Mouse (Mus musculus): ENCODE results near the gene Clcnkb. TPM values are rescaled to one million over a fixed set of nuclear protein-coding genes. Genes with fewer than 3 reads are reported as not detected.

The Clcnkb gene
- total and polyA plus RNA-seq, 2 experiments from 2014 or later, result 0.65 to 0.87 TPM

- no peaks in the 10 kb centered on the region for H3K9me3 ChIP-seq (replicated peaks; ENCODE audit: control insufficient read depth, low read length)
- TF ChIP-seq EP300 (IDR thresholded peaks at IDR 0.05; ENCODE audit: low read depth) (no peak), CTCF (IDR thresholded peaks at IDR 0.05; ENCODE audit: low read depth) (no peak)
- H3K4me3 ChIP-seq (ENCODE audit: low read depth, low read length), result no peak overlapping the region
- 0 out of 2 replicates have a peak, but pooled peaks cover 9% of the 10 kb centered on the region for H3K4me1 ChIP-seq (ENCODE audit: control insufficient read depth, insufficient read depth)
- no peak overlapping the region for H3K9ac ChIP-seq (replicated peaks; ENCODE audit: low read depth, low read length)
- H3K4me2 ChIP-seq (ENCODE audit: low read depth, low read length), result no peak overlapping the region
- WGBS, result 61% methylated on average over 8 of the region's 8 CpGs
- peaks cover 49% of the 10 kb centered on the region for H3K27me3 ChIP-seq (ENCODE audit: control insufficient read depth, insufficient read depth, low read length)
- no peak overlapping the region for H3K27ac ChIP-seq (ENCODE audit: low read depth)
- DNase-seq (ENCODE audit: low spot score), result no peak
- H3K36me3 ChIP-seq (replicated peaks; ENCODE audit: control insufficient read depth, insufficient read depth, low read length), result no peaks in the 10 kb centered on the region
- ATAC-seq (ENCODE audit: insufficient read depth, low read depth), result no peak
These were observed 50.7 kb downstream of the Clcnkb start for GRCm38 (mm10) chr4:141365126-141365525.

- no peaks in the 10 kb centered on the region for H3K36me3 ChIP-seq (replicated peaks; ENCODE audit: control insufficient read depth, insufficient read depth, low read length)
- peaks cover 36% of the 10 kb centered on the region for H3K27me3 ChIP-seq (ENCODE audit: control insufficient read depth, insufficient read depth, low read length)
- no peak overlapping the region for H3K4me2 ChIP-seq (ENCODE audit: low read depth, low read length)
- H3K4me1 ChIP-seq (ENCODE audit: control insufficient read depth, insufficient read depth), result 0 out of 2 replicates have a peak, but pooled peaks cover 3% of the 10 kb centered on the region
- H3K9ac ChIP-seq (replicated peaks; ENCODE audit: low read depth, low read length), result no peak overlapping the region
- ATAC-seq (ENCODE audit: insufficient read depth, low read depth) (peak; percentile 28; the same call in 1 of the 2 replicates), DNase-seq (ENCODE audit: low spot score) (peak; percentile 77)
- H3K9me3 ChIP-seq (replicated peaks; ENCODE audit: control insufficient read depth, low read length), result no peaks in the 10 kb centered on the region
- no peak for TF ChIP-seq EP300 (IDR thresholded peaks at IDR 0.05; ENCODE audit: low read depth)
- TF ChIP-seq CTCF (IDR thresholded peaks at IDR 0.05; ENCODE audit: low read depth), result peak; percentile 91
- H3K4me3 ChIP-seq (ENCODE audit: low read depth, low read length), result no peak overlapping the region
- H3K27ac ChIP-seq (ENCODE audit: low read depth), result no peak overlapping the region
- 30% methylated on average over 11 of the region's 11 CpGs for WGBS
These were observed 52.8 kb downstream of the Clcnkb start for GRCm38 (mm10) chr4:141362937-141363548.

DNA sequence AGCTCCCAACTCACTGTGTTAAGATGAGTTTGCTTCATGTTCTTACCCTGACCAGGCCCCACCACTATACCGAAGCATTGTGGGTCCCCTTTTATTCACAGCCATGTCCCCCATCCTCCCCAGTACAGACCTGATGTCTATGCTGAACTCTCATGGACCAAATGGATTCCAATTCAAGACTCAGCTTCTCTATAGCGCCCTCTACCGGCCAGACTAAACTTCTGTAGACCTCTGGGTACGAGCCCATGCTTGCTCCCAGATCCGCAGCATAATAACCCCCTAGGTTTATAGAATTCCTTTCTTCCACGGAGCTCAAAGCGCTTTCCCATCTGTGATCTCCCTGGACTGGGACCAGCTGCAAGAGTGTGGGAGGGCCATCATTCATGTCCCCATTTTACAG is 55.0 kb downstream of the Clcnkb start:
- H3K4me3 ChIP-seq (ENCODE audit: low read depth, low read length), result no peak overlapping the region
- H3K9ac ChIP-seq (replicated peaks; ENCODE audit: low read depth, low read length), result no peak overlapping the region
- 40% methylated on average over 7 of the region's 7 CpGs for WGBS
- no peak overlapping the region for H3K27ac ChIP-seq (ENCODE audit: low read depth)
- H3K4me2 ChIP-seq (ENCODE audit: low read depth, low read length), result no peak overlapping the region
- peak; percentile 3; the same call in 1 of the 2 replicates for ATAC-seq (ENCODE audit: insufficient read depth, low read depth)
- no peak for TF ChIP-seq EP300 (IDR thresholded peaks at IDR 0.05; ENCODE audit: low read depth)
- TF ChIP-seq CTCF (IDR thresholded peaks at IDR 0.05; ENCODE audit: low read depth), result peak; percentile 33
- H3K27me3 ChIP-seq (ENCODE audit: control insufficient read depth, insufficient read depth, low read length), result peaks cover 22% of the 10 kb centered on the region
- no peaks in the 10 kb centered on the region for H3K4me1 ChIP-seq (ENCODE audit: control insufficient read depth, insufficient read depth)
- DNase-seq (ENCODE audit: low spot score), result no peak
- H3K9me3 ChIP-seq (replicated peaks; ENCODE audit: control insufficient read depth, low read length), result 0 out of 2 replicates have a peak, but pooled peaks cover 5% of the 10 kb centered on the region
- no peaks in the 10 kb centered on the region for H3K36me3 ChIP-seq (replicated peaks; ENCODE audit: control insufficient read depth, insufficient read depth, low read length)

- Histone ChIP-seq H3K27ac (ENCODE audit: low read depth) (no peak overlapping the region), H3K9me3 (replicated peaks; ENCODE audit: control insufficient read depth, low read length) (0 out of 2 replicates have a peak, but pooled peaks cover 5% of the 10 kb centered on the region), H3K4me2 (ENCODE audit: low read depth, low read length) (no peak overlapping the region), H3K9ac (replicated peaks; ENCODE audit: low read depth, low read length) (no peak overlapping the region), H3K36me3 (replicated peaks; ENCODE audit: control insufficient read depth, insufficient read depth, low read length) (no peaks in the 10 kb centered on the region), H3K4me1 (ENCODE audit: control insufficient read depth, insufficient read depth) (no peaks in the 10 kb centered on the region), H3K27me3 (ENCODE audit: control insufficient read depth, insufficient read depth, low read length) (0 out of 2 replicates have a peak, but pooled peaks cover 6% of the 10 kb centered on the region), H3K4me3 (ENCODE audit: low read depth, low read length) (no peak overlapping the region)
- no peak for TF ChIP-seq CTCF (IDR thresholded peaks at IDR 0.05; ENCODE audit: low read depth)
- TF ChIP-seq EP300 (IDR thresholded peaks at IDR 0.05; ENCODE audit: low read depth), result no peak
- ATAC-seq (ENCODE audit: insufficient read depth, low read depth) (no peak), DNase-seq (ENCODE audit: low spot score) (no peak)
- 78% methylated on average over 6 of the region's 6 CpGs for WGBS
These were observed 56.6 kb downstream of the Clcnkb start for GRCm38 (mm10) chr4:141359222-141359621.

DNA sequence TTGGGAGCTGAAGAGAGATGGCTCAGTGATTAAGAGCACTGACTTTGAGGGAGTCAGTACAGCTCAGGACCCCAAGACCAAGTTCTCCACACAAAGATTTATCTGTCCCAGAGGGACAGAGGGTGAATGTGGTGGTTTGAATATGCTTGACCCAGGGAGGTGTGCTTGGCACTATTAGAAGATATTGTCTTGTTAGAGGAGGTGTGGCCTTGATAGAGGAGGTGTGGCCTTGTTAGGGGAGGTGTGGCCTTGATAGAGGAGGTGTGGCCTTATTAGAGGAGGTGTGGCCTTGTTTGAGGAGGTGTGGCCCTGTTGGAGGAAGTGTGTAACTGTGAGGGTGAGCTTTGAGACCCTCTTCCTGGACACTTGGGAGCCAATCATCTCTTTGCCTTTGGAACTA is 58.0 kb downstream of the Clcnkb start:
- DNase-seq (ENCODE audit: low spot score) (no peak), ATAC-seq (ENCODE audit: insufficient read depth, low read depth) (no peak)
- H3K36me3 ChIP-seq (replicated peaks; ENCODE audit: control insufficient read depth, insufficient read depth, low read length), result no peaks in the 10 kb centered on the region
- H3K4me1 ChIP-seq (ENCODE audit: control insufficient read depth, insufficient read depth), result 0 out of 2 replicates have a peak, but pooled peaks cover 5% of the 10 kb centered on the region
- no peak overlapping the region for H3K27ac ChIP-seq (ENCODE audit: low read depth)
- no peak overlapping the region for H3K4me3 ChIP-seq (ENCODE audit: low read depth, low read length)
- no peak overlapping the region for H3K9ac ChIP-seq (replicated peaks; ENCODE audit: low read depth, low read length)
- TF ChIP-seq EP300 (IDR thresholded peaks at IDR 0.05; ENCODE audit: low read depth) (no peak), CTCF (IDR thresholded peaks at IDR 0.05; ENCODE audit: low read depth) (no peak)
- no peaks in the 10 kb centered on the region for H3K27me3 ChIP-seq (ENCODE audit: control insufficient read depth, insufficient read depth, low read length)
- no peak overlapping the region for H3K4me2 ChIP-seq (ENCODE audit: low read depth, low read length)
- 0 out of 2 replicates have a peak, but pooled peaks cover 5% of the 10 kb centered on the region for H3K9me3 ChIP-seq (replicated peaks; ENCODE audit: control insufficient read depth, low read length)

Other genes with a start within 250 kb of the Clcnkb start
- gene Rsg1, start 202.1 kb downstream of the Clcnkb start, total RNA-seq (2014; rRNA removed; ENCODE audit: low replicate concordance), result 13.2 TPM in 1 of 2 replicates, not detected in the other
- 1.3 and 1.6 TPM in 2 replicates for gene Rsg1, start 202.1 kb downstream of the Clcnkb start, polyA plus RNA-seq (2015; fragmentation: Nextera tagmentation; extraction: Ambion mirVana)
- gene Arhgef19, start 176.5 kb downstream of the Clcnkb start, total RNA-seq (2014; rRNA removed; ENCODE audit: low replicate concordance), result 0.66 and 2.5 TPM in 2 replicates
- 1.5 and 1.6 TPM in 2 replicates for gene Arhgef19, start 176.5 kb downstream of the Clcnkb start, polyA plus RNA-seq (2015; fragmentation: Nextera tagmentation; extraction: Ambion mirVana)
- gene Epha2, start 114.8 kb downstream of the Clcnkb start, total RNA-seq (2014; rRNA removed; ENCODE audit: low replicate concordance), result 10.1 and 11.7 TPM in 2 replicates
- gene Epha2, start 114.8 kb downstream of the Clcnkb start, polyA plus RNA-seq (2015; fragmentation: Nextera tagmentation; extraction: Ambion mirVana), result 1.4 TPM in 2 replicates
- 2.2 TPM in 1 of 2 replicates, not detected in the other for gene Fam131c, start 47.8 kb downstream of the Clcnkb start, total RNA-seq (2014; rRNA removed; ENCODE audit: low replicate concordance)
- gene Fam131c, start 47.8 kb downstream of the Clcnkb start, polyA plus RNA-seq (2015; fragmentation: Nextera tagmentation; extraction: Ambion mirVana), result 0.14 and 0.20 TPM in 2 replicates
- not detected in 2 replicates for gene Clcnka, start 17.3 kb downstream of the Clcnkb start, total RNA-seq (2014; rRNA removed; ENCODE audit: low replicate concordance)
- gene Clcnka, start 17.3 kb downstream of the Clcnkb start, polyA plus RNA-seq (2015; fragmentation: Nextera tagmentation; extraction: Ambion mirVana), result not detected in 2 replicates
- 556 and 673 TPM in 2 replicates for gene Hspb7, start 4.8 kb upstream of the Clcnkb start, total RNA-seq (2014; rRNA removed; ENCODE audit: low replicate concordance)
- 195 and 203 TPM in 2 replicates for gene Hspb7, start 4.8 kb upstream of the Clcnkb start, polyA plus RNA-seq (2015; fragmentation: Nextera tagmentation; extraction: Ambion mirVana)
- gene Srarp, start 20.1 kb upstream of the Clcnkb start, total RNA-seq (2014; rRNA removed; ENCODE audit: low replicate concordance), result not detected in 2 replicates
- not detected in 2 replicates for gene Srarp, start 20.1 kb upstream of the Clcnkb start, polyA plus RNA-seq (2015; fragmentation: Nextera tagmentation; extraction: Ambion mirVana)
- 28.1 and 32.7 TPM in 2 replicates for gene Zbtb17, start 28.6 kb upstream of the Clcnkb start, total RNA-seq (2014; rRNA removed; ENCODE audit: low replicate concordance)
- gene Zbtb17, start 28.6 kb upstream of the Clcnkb start, polyA plus RNA-seq (2015; fragmentation: Nextera tagmentation; extraction: Ambion mirVana), result 16.2 and 18.1 TPM in 2 replicates
- gene Spen, start 122.6 kb upstream of the Clcnkb start, total RNA-seq (2014; rRNA removed; ENCODE audit: low replicate concordance), result 2.3 and 5.9 TPM in 2 replicates
- gene Spen, start 122.6 kb upstream of the Clcnkb start, polyA plus RNA-seq (2015; fragmentation: Nextera tagmentation; extraction: Ambion mirVana), result 4.3 and 4.9 TPM in 2 replicates
- 48.3 and 61.5 TPM in 2 replicates for gene Fblim1, start 190.1 kb upstream of the Clcnkb start, total RNA-seq (2014; rRNA removed; ENCODE audit: low replicate concordance)
- 47.1 and 57.5 TPM in 2 replicates for gene Fblim1, start 190.1 kb upstream of the Clcnkb start, polyA plus RNA-seq (2015; fragmentation: Nextera tagmentation; extraction: Ambion mirVana)
- 0.89 and 6.1 TPM in 2 replicates for gene Tmem82, start 202.6 kb upstream of the Clcnkb start, total RNA-seq (2014; rRNA removed; ENCODE audit: low replicate concordance)
- gene Tmem82, start 202.6 kb upstream of the Clcnkb start, polyA plus RNA-seq (2015; fragmentation: Nextera tagmentation; extraction: Ambion mirVana), result 6.8 and 7.3 TPM in 2 replicates
- gene Slc25a34, start 207.8 kb upstream of the Clcnkb start, total RNA-seq (2014; rRNA removed; ENCODE audit: low replicate concordance), result 12.8 and 56.2 TPM in 2 replicates
- 17.9 and 20.6 TPM in 2 replicates for gene Slc25a34, start 207.8 kb upstream of the Clcnkb start, polyA plus RNA-seq (2015; fragmentation: Nextera tagmentation; extraction: Ambion mirVana)
- 43.3 and 52.9 TPM in 2 replicates for gene Plekhm2, start 248.9 kb upstream of the Clcnkb start, total RNA-seq (2014; rRNA removed; ENCODE audit: low replicate concordance)
- 5.6 and 7.0 TPM in 2 replicates for gene Plekhm2, start 248.9 kb upstream of the Clcnkb start, polyA plus RNA-seq (2015; fragmentation: Nextera tagmentation; extraction: Ambion mirVana)

All from heart, postnatal 0 days (tissue).